Mouse (Mus musculus): ENCODE measurements at regions not wholly inside any gene's neighbourhood (a gene's known extent, or its start where the extent isn't known, plus 50 kb on each side); places are given as distances from the start of the nearest gene placed in this dataset.

DNA sequence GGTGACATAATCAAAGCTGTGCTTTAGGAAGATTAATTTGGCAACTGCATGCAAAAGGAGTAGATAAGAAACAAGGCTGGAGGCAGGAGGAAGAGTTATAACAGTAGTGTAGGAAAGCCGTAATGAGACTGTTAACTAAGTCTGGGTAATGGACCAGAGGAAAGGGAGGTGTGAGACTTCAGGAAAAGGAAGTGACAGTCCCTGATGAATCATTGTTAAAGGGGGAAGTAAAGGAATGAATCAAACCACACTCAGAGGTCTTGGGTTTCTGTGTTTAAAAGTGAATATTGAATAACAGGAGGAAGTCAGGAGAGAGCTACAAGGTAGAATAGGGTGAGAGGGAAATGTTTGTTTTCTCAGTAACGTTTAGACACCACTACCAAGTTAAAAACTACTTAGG is 1175.9 kb downstream of the Diaph3 start:
- H3K9me3 ChIP-seq: no peaks in the 10 kb centered on the region
- 86% methylated on average over 2 of the region's 2 CpGs for WGBS
- no peak for ATAC-seq (ENCODE audit: low FRiP score)
- H3K9ac ChIP-seq: no peak overlapping the region
- H3K4me1 ChIP-seq: no peaks in the 10 kb centered on the region
- H3K36me3 ChIP-seq (replicated peaks): no peaks in the 10 kb centered on the region
- H3K27ac ChIP-seq: no peak overlapping the region
- no peak overlapping the region for H3K4me3 ChIP-seq (replicated peaks)
- no peak overlapping the region for H3K4me2 ChIP-seq
- no peaks in the 10 kb centered on the region for H3K27me3 ChIP-seq

GRCm38 (mm10) chr14:85945707-85946313 is 1195.2 kb downstream of the Diaph3 start:
- no peaks in the 10 kb centered on the region for H3K9me3 ChIP-seq
- no peak overlapping the region for H3K4me2 ChIP-seq
- H3K9ac ChIP-seq: no peak overlapping the region
- no peak for ATAC-seq (ENCODE audit: low FRiP score)
- no peak overlapping the region for H3K27ac ChIP-seq
- H3K27me3 ChIP-seq: no peaks in the 10 kb centered on the region
- 68% methylated on average over 3 of the region's 3 CpGs for WGBS
- no peaks in the 10 kb centered on the region for H3K36me3 ChIP-seq (replicated peaks)
- no peak overlapping the region for H3K4me3 ChIP-seq (replicated peaks)
- H3K4me1 ChIP-seq: no peaks in the 10 kb centered on the region

DNA sequence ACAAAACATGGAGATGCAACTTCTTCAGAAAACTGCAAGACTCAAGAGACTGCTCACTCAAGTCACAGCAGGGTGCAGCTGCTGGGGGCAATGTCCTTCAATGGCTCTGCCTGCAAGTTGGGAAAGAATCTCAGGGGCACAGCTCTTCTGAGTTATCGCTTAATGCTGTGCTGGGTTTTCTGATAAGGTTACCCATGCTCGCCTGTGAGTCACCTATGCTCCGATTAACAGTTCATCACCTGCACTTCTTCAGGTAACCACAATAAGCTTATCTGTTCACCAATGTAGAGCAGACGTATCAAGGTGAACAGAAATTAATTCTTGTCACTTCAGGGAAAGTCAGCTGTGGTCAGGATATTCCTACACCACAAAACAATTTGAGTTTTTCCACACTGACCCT is 1198.2 kb downstream of the Diaph3 start:
- no peak overlapping the region for H3K4me3 ChIP-seq (replicated peaks)
- 81% methylated on average over 4 of the region's 4 CpGs for WGBS
- no peak overlapping the region for H3K27ac ChIP-seq
- no peak overlapping the region for H3K9ac ChIP-seq
- H3K9me3 ChIP-seq: no peaks in the 10 kb centered on the region
- no peak for ATAC-seq (ENCODE audit: low FRiP score)
- H3K4me2 ChIP-seq: no peak overlapping the region
- no peaks in the 10 kb centered on the region for H3K4me1 ChIP-seq
- H3K36me3 ChIP-seq (replicated peaks): no peaks in the 10 kb centered on the region
- no peaks in the 10 kb centered on the region for H3K27me3 ChIP-seq

DNA sequence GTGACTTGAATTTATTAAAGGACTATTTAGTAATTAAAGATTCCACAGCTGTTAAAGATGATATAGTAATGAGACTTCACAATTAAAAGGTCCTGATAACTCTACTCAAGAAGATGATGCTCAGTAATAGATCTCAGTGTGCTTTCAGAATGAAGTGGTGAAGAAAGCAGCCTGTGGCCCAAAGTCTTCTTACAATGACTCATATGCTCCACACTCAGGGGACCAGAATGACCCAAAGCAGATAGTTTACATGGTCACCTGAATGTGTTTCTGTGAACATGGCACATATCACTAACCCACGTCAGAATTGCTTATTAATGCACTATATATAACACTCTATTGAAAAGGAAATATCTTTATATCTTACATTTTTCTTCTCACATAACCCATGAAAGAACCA is 1200.5 kb downstream of the Diaph3 start:
- Histone ChIP-seq H3K4me2 (no peak overlapping the region), H3K4me3 (replicated peaks) (no peak overlapping the region), H3K9me3 (no peaks in the 10 kb centered on the region), H3K36me3 (replicated peaks) (no peaks in the 10 kb centered on the region), H3K27ac (no peak overlapping the region), H3K4me1 (no peaks in the 10 kb centered on the region), H3K9ac (no peak overlapping the region), H3K27me3 (no peaks in the 10 kb centered on the region)
- no peak for ATAC-seq (ENCODE audit: low FRiP score)
- WGBS: 91% methylated on average over 1 of the region's 1 CpGs

- 85% methylated on average over 2 of the region's 2 CpGs for WGBS
- Histone ChIP-seq H3K4me3 (replicated peaks) (no peak overlapping the region), H3K27me3 (no peaks in the 10 kb centered on the region), H3K4me2 (no peak overlapping the region), H3K27ac (no peak overlapping the region), H3K4me1 (no peaks in the 10 kb centered on the region), H3K9me3 (no peaks in the 10 kb centered on the region), H3K9ac (no peak overlapping the region), H3K36me3 (replicated peaks) (no peaks in the 10 kb centered on the region)
- no peak for ATAC-seq (ENCODE audit: low FRiP score)
Measured at GRCm38 (mm10) chr14:85935091-85935490, 1205.9 kb downstream of the Diaph3 start.

- no peak overlapping the region for H3K27ac ChIP-seq
- no peak overlapping the region for H3K9ac ChIP-seq
- H3K27me3 ChIP-seq: no peaks in the 10 kb centered on the region
- no peak overlapping the region for H3K4me3 ChIP-seq (replicated peaks)
- 54% methylated on average over 5 of the region's 5 CpGs for WGBS
- no peaks in the 10 kb centered on the region for H3K4me1 ChIP-seq
- H3K36me3 ChIP-seq (replicated peaks): no peaks in the 10 kb centered on the region
- 0 out of 2 replicates have a peak, but pooled peaks have one; percentile 14 for ATAC-seq (ENCODE audit: low FRiP score)
- no peak overlapping the region for H3K4me2 ChIP-seq
- no peaks in the 10 kb centered on the region for H3K9me3 ChIP-seq
Measured at GRCm38 (mm10) chr14:85930387-85930786, 1210.6 kb downstream of the Diaph3 start.

DNA sequence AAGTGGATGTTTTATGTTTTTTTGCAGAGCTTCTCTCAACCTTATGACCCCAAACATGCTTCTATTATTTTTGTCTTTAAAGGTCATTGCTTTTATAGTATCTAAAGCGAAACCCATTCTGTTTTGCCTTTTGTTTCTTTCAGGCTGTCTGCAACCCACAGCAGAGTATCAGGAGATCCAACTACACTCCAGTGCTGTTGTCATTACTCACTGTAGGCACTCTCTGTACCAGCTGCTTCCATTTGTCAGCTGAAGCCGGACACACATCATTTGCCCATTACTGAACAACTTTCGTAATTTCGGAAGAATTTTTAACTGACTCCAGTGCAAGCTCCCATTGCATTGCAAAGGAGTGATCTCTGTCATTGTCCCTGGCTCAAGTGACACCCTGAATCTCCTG is 1222.1 kb downstream of the Diaph3 start:
- Histone ChIP-seq H3K4me1 (no peaks in the 10 kb centered on the region), H3K27me3 (no peaks in the 10 kb centered on the region), H3K9me3 (no peaks in the 10 kb centered on the region), H3K4me3 (replicated peaks) (no peak overlapping the region), H3K4me2 (no peak overlapping the region), H3K27ac (no peak overlapping the region), H3K36me3 (replicated peaks) (no peaks in the 10 kb centered on the region), H3K9ac (no peak overlapping the region)
- ATAC-seq (ENCODE audit: low FRiP score): no peak
- 82% methylated on average over 4 of the region's 4 CpGs for WGBS

DNA sequence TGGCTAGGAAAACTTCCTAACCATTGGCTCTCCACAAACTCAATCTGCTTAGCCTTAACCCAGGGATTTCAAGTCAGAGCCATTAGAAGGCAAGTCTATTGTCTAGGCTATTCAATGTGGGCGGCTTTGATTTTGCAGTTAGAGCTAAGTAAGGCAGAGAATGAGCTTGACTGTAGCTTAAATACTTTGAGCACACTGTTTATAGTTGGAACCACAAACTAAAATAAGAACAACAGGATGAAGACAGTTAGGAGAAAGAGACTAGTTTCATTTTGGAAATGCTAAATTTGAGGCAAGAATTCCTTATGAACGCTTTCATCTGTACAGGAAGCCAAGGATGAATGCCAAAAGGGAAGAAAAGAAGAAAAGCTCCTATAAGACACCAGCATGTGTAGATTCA is 1225.3 kb downstream of the Diaph3 start:
- Histone ChIP-seq H3K36me3 (replicated peaks) (no peaks in the 10 kb centered on the region), H3K9ac (no peak overlapping the region), H3K4me1 (no peaks in the 10 kb centered on the region), H3K27ac (no peak overlapping the region), H3K4me3 (replicated peaks) (no peak overlapping the region), H3K4me2 (no peak overlapping the region), H3K27me3 (no peaks in the 10 kb centered on the region), H3K9me3 (no peaks in the 10 kb centered on the region)
- ATAC-seq (ENCODE audit: low FRiP score): no peak
- 56% methylated on average over 2 of the region's 2 CpGs for WGBS

DNA sequence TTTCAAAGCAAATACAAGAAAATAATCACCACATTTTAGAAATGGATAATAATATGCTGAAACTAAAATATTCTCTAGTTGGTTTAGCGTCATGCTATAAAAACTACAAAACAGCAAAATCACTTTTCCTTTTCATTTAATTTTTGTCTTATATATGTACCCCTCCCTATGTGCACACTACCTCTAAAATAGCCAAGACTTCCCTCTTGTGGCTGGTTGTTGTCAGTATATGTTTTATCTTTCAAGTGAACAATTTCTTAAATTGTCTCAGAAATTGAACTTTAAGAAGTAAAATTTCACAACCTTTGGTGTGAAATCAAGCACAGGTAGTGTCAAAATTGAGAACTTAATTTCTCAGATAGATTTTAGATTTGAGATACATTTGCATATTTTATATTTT is 1243.1 kb downstream of the Diaph3 start:
- 0 out of 2 replicates have a peak, but pooled peaks have one; percentile 23 for ATAC-seq (ENCODE audit: low FRiP score)
- no peaks in the 10 kb centered on the region for H3K27me3 ChIP-seq
- no peaks in the 10 kb centered on the region for H3K4me1 ChIP-seq
- H3K9me3 ChIP-seq: no peaks in the 10 kb centered on the region
- WGBS: 97% methylated on average over 1 of the region's 1 CpGs
- no peak overlapping the region for H3K9ac ChIP-seq
- H3K4me3 ChIP-seq (replicated peaks): no peak overlapping the region
- H3K36me3 ChIP-seq (replicated peaks): no peaks in the 10 kb centered on the region
- H3K27ac ChIP-seq: no peak overlapping the region
- H3K4me2 ChIP-seq: no peak overlapping the region

DNA sequence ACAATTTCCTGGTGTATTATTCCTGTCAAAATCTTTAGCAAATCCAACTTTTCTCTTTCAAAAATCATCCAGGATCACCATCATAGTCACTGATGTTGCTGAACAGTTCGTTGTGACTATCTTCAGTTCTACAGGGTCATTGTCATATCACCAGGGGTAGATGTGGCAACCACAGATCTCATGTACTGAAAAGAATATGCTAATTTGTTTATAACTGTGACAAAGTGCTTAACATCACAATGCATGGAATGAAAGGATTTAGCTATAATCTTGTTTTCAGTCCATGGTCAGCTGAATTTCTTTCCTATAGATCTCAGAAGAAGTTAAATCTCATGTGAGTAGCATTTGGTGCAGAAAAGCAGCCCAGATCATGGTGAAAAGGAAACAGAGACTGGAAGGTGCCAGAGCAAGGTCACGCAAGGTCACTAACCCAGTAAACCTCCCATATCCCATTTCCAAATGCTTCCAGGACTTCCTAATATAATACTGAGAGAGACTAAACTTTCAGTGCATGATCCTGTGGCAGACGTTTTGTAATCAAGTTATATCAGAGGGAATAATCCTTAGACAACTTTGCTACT is 1279.6 kb downstream of the Diaph3 start:
- Histone ChIP-seq H3K4me2 (no peak overlapping the region), H3K27me3 (no peaks in the 10 kb centered on the region), H3K4me3 (replicated peaks) (no peak overlapping the region), H3K4me1 (0 out of 2 replicates have a peak, but pooled peaks cover 4% of the 10 kb centered on the region), H3K36me3 (replicated peaks) (no peaks in the 10 kb centered on the region), H3K9ac (no peak overlapping the region), H3K9me3 (no peaks in the 10 kb centered on the region), H3K27ac (no peak overlapping the region)
- ATAC-seq (ENCODE audit: low FRiP score): no peak
- WGBS: 65% methylated on average over 3 of the region's 3 CpGs

- Histone ChIP-seq H3K4me2 (no peak overlapping the region), H3K9me3 (no peaks in the 10 kb centered on the region), H3K27me3 (no peaks in the 10 kb centered on the region), H3K4me1 (no peaks in the 10 kb centered on the region), H3K4me3 (replicated peaks) (no peak overlapping the region), H3K36me3 (replicated peaks) (no peaks in the 10 kb centered on the region), H3K9ac (no peak overlapping the region), H3K27ac (no peak overlapping the region)
- ATAC-seq (ENCODE audit: low FRiP score): no peak
- WGBS: 100% methylated on average over 1 of the region's 1 CpGs
Measured at GRCm38 (mm10) chr14:85849490-85849889, 1291.5 kb downstream of the Diaph3 start.

DNA sequence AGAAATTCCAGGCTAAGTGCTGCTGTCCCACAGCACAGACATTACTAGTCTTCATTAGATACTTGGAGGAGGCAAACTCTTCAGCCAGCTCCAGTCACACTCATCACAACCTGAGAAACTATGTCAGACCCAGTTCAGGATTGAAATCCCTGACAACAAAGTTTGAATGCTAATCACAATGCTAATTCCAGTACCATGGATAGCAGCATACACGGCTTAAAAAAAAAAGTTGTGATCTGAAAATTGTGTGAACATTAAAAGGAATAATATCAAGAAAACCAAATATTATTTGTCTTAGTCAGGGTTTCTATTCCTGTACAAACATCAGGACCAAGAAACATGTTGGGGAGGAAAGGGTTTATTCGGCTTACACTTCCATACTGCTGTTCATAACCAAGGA is 1305.5 kb downstream of the Diaph3 start:
- no peaks in the 10 kb centered on the region for H3K9me3 ChIP-seq
- no peak overlapping the region for H3K9ac ChIP-seq
- H3K4me2 ChIP-seq: no peak overlapping the region
- no peak overlapping the region for H3K4me3 ChIP-seq (replicated peaks)
- no peak for ATAC-seq (ENCODE audit: low FRiP score)
- 95% methylated on average over 2 of the region's 2 CpGs for WGBS
- no peaks in the 10 kb centered on the region for H3K36me3 ChIP-seq (replicated peaks)
- H3K4me1 ChIP-seq: no peaks in the 10 kb centered on the region
- H3K27me3 ChIP-seq: no peaks in the 10 kb centered on the region
- no peak overlapping the region for H3K27ac ChIP-seq

DNA sequence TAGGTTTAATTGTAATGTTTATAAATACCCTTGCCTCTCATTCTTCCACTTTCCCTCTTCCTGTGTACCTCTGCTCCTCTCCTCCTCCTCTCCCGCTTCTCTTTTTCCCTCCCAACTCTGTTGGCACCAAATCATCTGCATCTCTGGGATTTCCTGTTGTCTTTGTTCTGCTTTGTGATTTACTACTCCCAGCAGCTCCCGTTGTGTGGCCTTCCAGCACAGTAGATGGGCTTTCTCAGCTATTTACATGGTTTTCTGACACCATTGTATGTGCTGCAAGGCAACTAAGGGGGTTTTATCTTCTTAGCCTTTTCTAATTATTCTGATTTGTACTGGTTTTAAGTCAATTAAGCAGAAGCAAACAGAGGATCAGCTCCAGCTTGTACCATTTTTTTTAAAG is 1326.1 kb downstream of the Diaph3 start:
- ATAC-seq (ENCODE audit: low FRiP score): no peak

More for the DNA sequence above, 1326.1 kb downstream of the Diaph3 start:
- no peak overlapping the region for H3K4me2 ChIP-seq
- peaks cover 3% of the 10 kb centered on the region for H3K4me1 ChIP-seq
- WGBS: 3% methylated on average over 2 of the region's 2 CpGs
- H3K27ac ChIP-seq: no peak overlapping the region
- H3K9ac ChIP-seq: no peak overlapping the region
- H3K27me3 ChIP-seq: no peaks in the 10 kb centered on the region
- H3K9me3 ChIP-seq: no peaks in the 10 kb centered on the region
- no peaks in the 10 kb centered on the region for H3K36me3 ChIP-seq (replicated peaks)
- H3K4me3 ChIP-seq (replicated peaks): no peak overlapping the region

Data from forebrain, embryonic 12.5 days (tissue).